Mouse (Mus musculus): Measurements from ENCODE around the gene Adcy9. TPM values are rescaled to one million over a fixed set of nuclear protein-coding genes. Genes with fewer than 3 reads are reported as not detected.

Gene Adcy9
- total and polyA plus RNA-seq, 3 experiments, result 1.1 to 3.1 (median 1.2) TPM

DNA sequence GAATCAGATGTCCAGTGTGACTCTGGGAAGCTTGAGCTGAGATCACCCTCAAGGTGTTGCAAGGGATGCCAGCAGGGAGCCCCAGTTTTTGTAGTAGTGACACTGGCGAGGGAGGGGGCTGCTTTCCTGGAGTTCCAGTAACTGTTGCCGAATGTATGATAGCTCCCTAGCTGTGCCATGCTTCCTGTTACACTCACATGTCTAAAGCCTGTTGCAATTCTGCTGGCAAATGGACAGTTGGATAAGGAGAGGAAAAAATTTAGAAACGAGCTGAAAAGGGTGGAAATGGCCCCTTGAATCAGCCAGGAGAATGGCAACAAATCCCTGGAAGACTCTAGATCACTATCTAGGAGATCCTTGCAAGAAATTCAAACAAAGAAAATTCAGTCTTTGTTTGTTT is 140.7 kb downstream of the Adcy9 start:
- H3K27ac ChIP-seq (ENCODE audit: insufficient read depth, low read depth), result no peak overlapping the region
- H3K4me3 ChIP-seq (replicated peaks in 1 of 3; ENCODE audit: low read depth in 2 of 3, low read length in 2 of 3, poor library complexity in 1 of 3), result no peak overlapping the region
- dilution Hi-C loops (cut with MboI; ENCODE audit: extremely low pct_ligation_motif_present, extremely low pct_unique_long_range_greater_than_20kb, low sequenced_read_pairs), result no loop called here
- no peaks in the 10 kb centered on the region for H3K27me3 ChIP-seq (replicated peaks)
- H3K79me2 ChIP-seq (replicated peaks; ENCODE audit: control insufficient read depth, extremely low read depth, insufficient read depth, poor library complexity, severe bottlenecking), result no peaks in the 10 kb centered on the region
- H3K4me1 ChIP-seq (ENCODE audit: control insufficient read depth in 1 of 2, insufficient read depth in 2 of 2), result peaks cover 6 to 18% of the 10 kb centered on the region in 2 experiments
- in situ Hi-C loops (cut with MboI; ENCODE audit: low pct_ligation_motif_present, low pct_unique_long_range_greater_than_20kb, low sequenced_read_pairs), result loop anchor here (25.0 kb wide), 1 partner anchor 442 kb away; the partner anchor contains the start of genes Olfr15 and Zfp174
- no peak overlapping the region for H3K9ac ChIP-seq (ENCODE audit: insufficient read depth, low read depth)
- no peak for DNase-seq (ENCODE audit: extremely low read depth)
- no peak for TF ChIP-seq MXI1 (IDR thresholded peaks at IDR 0.05; ENCODE audit: low read depth, low read length)
- TF ChIP-seq RAD21 (IDR thresholded peaks at IDR 0.05; ENCODE audit: low read depth, low read length), result no peak
- no peak for TF ChIP-seq MAZ (IDR thresholded peaks at IDR 0.05; ENCODE audit: low read depth, low read length)
- TF ChIP-seq CTCF (conservative IDR thresholded peaks at IDR 0.05 in 1 of 2, IDR thresholded peaks at IDR 0.05 in 1 of 2; ENCODE audit: low read depth in 2 of 2, low read length in 2 of 2), result no peak
- TF ChIP-seq JUN (IDR thresholded peaks at IDR 0.05; ENCODE audit: insufficient read depth, low read depth, low read length), result no peak
- no peaks in the 10 kb centered on the region for H3K9me3 ChIP-seq (replicated peaks; ENCODE audit: low read length)
- H3K36me3 ChIP-seq (replicated peaks in 1 of 2; ENCODE audit: control insufficient read depth in 1 of 2, insufficient read depth in 1 of 2, low read length in 1 of 2), result no peaks in the 10 kb centered on the region
- H3K4me2 ChIP-seq (ENCODE audit: insufficient read depth, low read depth, poor library complexity, severe bottlenecking), result no peak overlapping the region

- H3K36me3 ChIP-seq (replicated peaks in 1 of 2; ENCODE audit: control insufficient read depth in 1 of 2, insufficient read depth in 1 of 2, low read length in 1 of 2), result no peaks in the 10 kb centered on the region
- no peaks in the 10 kb centered on the region for H3K9me3 ChIP-seq (replicated peaks; ENCODE audit: low read length)
- TF ChIP-seq EP300 (IDR thresholded peaks at IDR 0.05; ENCODE audit: low read length) (no peak), TCF12 (IDR thresholded peaks at IDR 0.05; ENCODE audit: low read depth, low read length) (no peak), RAD21 (IDR thresholded peaks at IDR 0.05; ENCODE audit: low read depth, low read length) (no peak), MXI1 (IDR thresholded peaks at IDR 0.05; ENCODE audit: low read depth, low read length) (no peak), SIN3A (IDR thresholded peaks at IDR 0.05; ENCODE audit: low read length) (no peak), TBP (conservative IDR thresholded peaks at IDR 0.05; ENCODE audit: low read depth, low read length) (no peak), ZC3H11A (IDR thresholded peaks at IDR 0.05; ENCODE audit: low read depth, low read length) (no peak), PAX5 (IDR thresholded peaks at IDR 0.05; ENCODE audit: low read length) (no peak), USF1 (IDR thresholded peaks at IDR 0.05; ENCODE audit: low read depth, low read length) (no peak), ETS1 (conservative IDR thresholded peaks at IDR 0.05; ENCODE audit: low read depth, low read length) (no peak), MAZ (IDR thresholded peaks at IDR 0.05; ENCODE audit: low read depth, low read length) (no peak), MEF2A (IDR thresholded peaks at IDR 0.05; ENCODE audit: borderline replicate concordance, low read depth, low read length) (no peak), UBTF (IDR thresholded peaks at IDR 0.05; ENCODE audit: low read depth, low read length) (no peak)
- no peak for DNase-seq (ENCODE audit: extremely low read depth)
- H3K9ac ChIP-seq (ENCODE audit: insufficient read depth, low read depth), result no peak overlapping the region
- no peak overlapping the region for H3K4me3 ChIP-seq (replicated peaks in 1 of 3; ENCODE audit: low read depth in 2 of 3, low read length in 2 of 3, poor library complexity in 1 of 3)
- no peak overlapping the region for H3K4me2 ChIP-seq (ENCODE audit: insufficient read depth, low read depth, poor library complexity, severe bottlenecking)
- no peaks in the 10 kb centered on the region for H3K27me3 ChIP-seq (replicated peaks)
- dilution Hi-C loops (cut with MboI; ENCODE audit: extremely low pct_ligation_motif_present, extremely low pct_unique_long_range_greater_than_20kb, low sequenced_read_pairs) (no loop called here), in situ Hi-C loops (cut with MboI; ENCODE audit: low pct_ligation_motif_present, low pct_unique_long_range_greater_than_20kb, low sequenced_read_pairs) (loop anchor here (25.0 kb wide), 1 partner anchor 439 kb away; the partner anchor contains the start of genes Olfr15 and Zfp174)
- H3K79me2 ChIP-seq (replicated peaks; ENCODE audit: control insufficient read depth, extremely low read depth, insufficient read depth, poor library complexity, severe bottlenecking), result no peaks in the 10 kb centered on the region
- H3K27ac ChIP-seq (ENCODE audit: insufficient read depth, low read depth), result no peak overlapping the region
- H3K4me1 ChIP-seq (ENCODE audit: control insufficient read depth in 1 of 2, insufficient read depth in 2 of 2), result peaks cover 10 to 27% of the 10 kb centered on the region in 2 experiments
Measured at GRCm38 (mm10) chr16:4276621-4277020, 143.7 kb downstream of the Adcy9 start.
